Mouse (Mus musculus) thymus, adult 2 months (tissue): ENCODE data around the gene Rasa4. TPM values are rescaled to one million over a fixed set of nuclear protein-coding genes. Genes with fewer than 3 reads are reported as not detected.

ENCODE experiments used
- DNase-seq: peaks from one replicate; pipeline ENCODE4 v3.0.0; 2021
- H3K27ac ChIP-seq: fragments of 200-500 bp; 2 replicates; pipeline ENCODE4 v1.5.1; 2012; ENCODE audit warnings: low read length, control low read depth; ENCODE audit not compliant: control insufficient read depth, insufficient read depth
- H3K27me3 ChIP-seq: fragments of 200-500 bp; 2 replicates; pipeline ENCODE4 v1.6.1; 2012; ENCODE audit warnings: mild to moderate bottlenecking, low read length, moderate library complexity, mixed read lengths; ENCODE audit not compliant: control insufficient read depth, insufficient read depth
- H3K36me3 ChIP-seq: fragments of 200-500 bp; 2 replicates; pipeline ENCODE4 v1.6.1; 2012; ENCODE audit warnings: mild to moderate bottlenecking, low read length, moderate library complexity; ENCODE audit not compliant: control insufficient read depth, insufficient read depth
- H3K4me1 ChIP-seq: fragments of 200-500 bp; replicated peaks from 2 replicates; pipeline ENCODE4 v1.6.1; 2012; ENCODE audit warnings: low read length; ENCODE audit not compliant: control insufficient read depth, insufficient read depth
- H3K4me3 ChIP-seq: fragments of 200-500 bp; 2 replicates; pipeline ENCODE4 v1.5.1; 2012; ENCODE audit warnings: mild to moderate bottlenecking, low read length, control low read depth, moderate library complexity; ENCODE audit not compliant: control insufficient read depth, insufficient read depth
- CTCF ChIP-seq: fragments of 200-500 bp; IDR thresholded peaks from 2 replicates; pipeline ENCODE4 v1.5.1; 2012; ENCODE audit warnings: mild to moderate bottlenecking, control low read depth, low read length, moderate library complexity, borderline replicate concordance; ENCODE audit not compliant: control insufficient read depth, poor library complexity, insufficient read depth; ENCODE audit errors: extremely low read depth
- POLR2A ChIP-seq: fragments of 200-500 bp; IDR thresholded peaks from 2 replicates; pipeline ENCODE4 v1.6.1; 2012; ENCODE audit warnings: mild to moderate bottlenecking, low read length, control low read depth, moderate library complexity; ENCODE audit not compliant: control insufficient read depth, poor library complexity, insufficient read depth; ENCODE audit errors: extremely low read depth
- WGBS: fragments of 180-500 bp; shearing (Covaris S2); methylation state at CpG from one replicate; pipeline ENCODE4 v1.1.7; 2018; 5-methylcytosine and 5-hydroxymethylcytosine counted together
- polyA plus RNA-seq: library from polyadenylated mRNA; depleted of rRNA; stranded (reverse); fragments of >200 nt; gene quantifications from 2 replicates; pipeline ENCODE4 v1.2.3, GENCODE M21; 2012

Rasa4 gene
- polyA plus RNA-seq, 1 experiment, result 37.5 TPM

- peak; percentile 56; the same call in 1 of the 2 replicates for TF ChIP-seq CTCF
- TF ChIP-seq POLR2A, result peak; percentile 69; the same call in 1 of the 2 replicates
- Histone ChIP-seq H3K4me3 (peak within 1 kb of the TSS; percentile 96), H3K27me3 (no peaks in the 10 kb centered on the region), H3K4me1 (peaks cover 19% of the 10 kb centered on the region), H3K27ac (peak within 1 kb of the TSS; percentile 78), H3K36me3 (peaks cover 19% of the 10 kb centered on the region)
- DNase-seq, result peak; percentile 97
- WGBS, result under 1% methylated on average over 60 of the region's 60 CpGs
Observed at GRCm38 (mm10) chr5:136135571-136136291, 52.0 kb downstream of the Rasa4 start, which contains the start of the genes Lrwd1 and Alkbh4. Gene Lrwd1 (minus strand): TSS chr5:136136074. Gene Alkbh4 (plus strand): TSS chr5:136136146.

- peaks cover 22% of the 10 kb centered on the region for H3K36me3 ChIP-seq
- TF ChIP-seq CTCF (no peak), POLR2A (no peak)
- H3K4me3 ChIP-seq, result peak overlapping the region; percentile 96
- DNase-seq, result no peak
- H3K4me1 ChIP-seq, result peaks cover 19% of the 10 kb centered on the region
- 5% methylated on average over 20 of the region's 20 CpGs for WGBS
- H3K27ac ChIP-seq, result peak overlapping the region; percentile 78
- no peaks in the 10 kb centered on the region for H3K27me3 ChIP-seq
Observed at GRCm38 (mm10) chr5:136136292-136136990, 52.7 kb downstream of the Rasa4 start.

- peak; percentile 66; the same call in 1 of the 2 replicates for TF ChIP-seq CTCF
- no peak for TF ChIP-seq POLR2A
- no peak overlapping the region for H3K4me3 ChIP-seq
- peak; percentile 69 for DNase-seq
Observed at GRCm38 (mm10) chr5:136137658-136138274, 54.0 kb downstream of the Rasa4 start.

GRCm38 (mm10) chr5:136139393-136139792, 55.7 kb downstream of the Rasa4 start:
- WGBS, result 90% methylated on average over 13 of the region's 13 CpGs
- TF ChIP-seq CTCF (no peak), POLR2A (no peak)
- H3K27me3 ChIP-seq, result no peaks in the 10 kb centered on the region
- H3K4me1 ChIP-seq, result peaks cover 24% of the 10 kb centered on the region
- peaks cover 22% of the 10 kb centered on the region for H3K36me3 ChIP-seq
- no peak overlapping the region for H3K27ac ChIP-seq
- H3K4me3 ChIP-seq, result no peak overlapping the region
- DNase-seq, result no peak

More at GRCm38 (mm10) chr5:136137658-136138274, 54.0 kb downstream of the Rasa4 start:
- Histone ChIP-seq H3K27ac (no peak overlapping the region), H3K27me3 (no peaks in the 10 kb centered on the region), H3K36me3 (peaks cover 22% of the 10 kb centered on the region), H3K4me1 (peaks cover 19% of the 10 kb centered on the region)
- WGBS, result 73% methylated on average over 13 of the region's 13 CpGs

- TF ChIP-seq POLR2A (no peak), CTCF (no peak)
- no peak for DNase-seq
- peaks cover 21% of the 10 kb centered on the region for H3K4me1 ChIP-seq
- H3K27ac ChIP-seq, result no peak overlapping the region
- peaks cover 22% of the 10 kb centered on the region for H3K36me3 ChIP-seq
- H3K27me3 ChIP-seq, result no peaks in the 10 kb centered on the region
- H3K4me3 ChIP-seq, result no peak overlapping the region
- WGBS, result 93% methylated on average over 10 of the region's 10 CpGs
Observed at GRCm38 (mm10) chr5:136140057-136140482, 56.4 kb downstream of the Rasa4 start.

- H3K27ac ChIP-seq, result no peak overlapping the region
- no peak for DNase-seq
- no peak overlapping the region for H3K4me3 ChIP-seq
- 98% methylated on average over 5 of the region's 5 CpGs for WGBS
- peaks cover 31% of the 10 kb centered on the region for H3K4me1 ChIP-seq
- TF ChIP-seq POLR2A, result no peak
- TF ChIP-seq CTCF, result no peak
- no peaks in the 10 kb centered on the region for H3K27me3 ChIP-seq
- H3K36me3 ChIP-seq, result peaks cover 22% of the 10 kb centered on the region
Observed at GRCm38 (mm10) chr5:136142746-136143145, 59.0 kb downstream of the Rasa4 start.
